Mouse (Mus musculus) frontal cortex, postnatal 25 days (tissue): ENCODE data around the gene Nfrkb.
A peak's percentile ranks its signal among the peaks of the same experiment; 100 is the strongest.

Experiments used
- DNase-seq, 2 experiments: peaks; one replicate each; pipeline ENCODE4 v3.0.0; 2022; ENCODE audit warnings: low spot score in 2 of 2

The Nfrkb gene

DNA sequence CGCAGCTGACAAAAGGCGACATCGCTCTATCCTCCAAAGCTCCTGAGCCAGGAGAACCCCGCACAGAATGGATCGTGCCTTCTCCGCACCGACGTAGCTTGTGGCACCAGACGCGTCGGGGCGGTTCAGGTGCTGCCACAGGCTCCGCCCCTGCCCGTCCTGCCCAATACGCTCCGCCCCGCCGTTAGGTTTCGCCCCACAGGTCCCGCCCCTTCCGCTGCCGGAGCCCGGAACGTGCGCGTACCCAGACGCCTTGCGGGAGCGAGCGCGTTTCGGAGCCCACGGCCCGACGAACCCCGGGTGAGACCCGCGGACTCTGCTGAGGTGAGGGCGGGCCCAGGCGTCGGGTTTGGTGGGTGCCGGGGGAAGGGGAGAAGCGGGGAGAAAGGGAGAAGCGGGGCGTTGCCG is at the start of gene Nfrkb:
Nfrkb (plus strand) TSS at position 246 of the 408 bp plus-strand sequence.
- DNase-seq = peak; percentile 77 to 88

DNA sequence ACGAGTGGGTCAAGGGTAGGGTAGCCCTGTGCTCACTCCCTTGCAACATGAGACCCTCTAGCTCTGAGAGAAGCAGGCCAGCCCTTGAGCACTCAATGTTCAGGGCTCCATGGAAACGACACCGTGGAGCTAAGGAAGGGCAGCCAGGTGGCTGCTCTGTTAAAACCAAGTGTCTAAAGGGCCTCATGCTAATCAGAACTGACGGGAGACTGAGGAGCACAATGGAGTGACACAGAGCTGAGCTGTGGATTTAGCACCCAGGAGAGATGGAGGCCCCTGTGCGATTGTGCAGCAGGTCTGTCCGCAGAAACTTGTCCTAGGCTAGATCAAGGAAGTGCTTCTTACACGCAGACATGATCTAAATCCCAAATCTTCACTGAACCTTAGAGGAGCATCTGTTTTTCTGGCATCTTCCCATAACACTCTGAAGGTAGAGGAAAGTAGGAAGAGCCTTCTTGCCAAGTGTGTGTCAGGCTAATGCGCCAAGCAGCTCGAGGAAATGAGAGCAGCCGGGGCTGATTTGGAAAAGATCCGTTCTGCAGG is 41.6 kb upstream of the Nfrkb start:
- no peak for DNase-seq

DNA sequence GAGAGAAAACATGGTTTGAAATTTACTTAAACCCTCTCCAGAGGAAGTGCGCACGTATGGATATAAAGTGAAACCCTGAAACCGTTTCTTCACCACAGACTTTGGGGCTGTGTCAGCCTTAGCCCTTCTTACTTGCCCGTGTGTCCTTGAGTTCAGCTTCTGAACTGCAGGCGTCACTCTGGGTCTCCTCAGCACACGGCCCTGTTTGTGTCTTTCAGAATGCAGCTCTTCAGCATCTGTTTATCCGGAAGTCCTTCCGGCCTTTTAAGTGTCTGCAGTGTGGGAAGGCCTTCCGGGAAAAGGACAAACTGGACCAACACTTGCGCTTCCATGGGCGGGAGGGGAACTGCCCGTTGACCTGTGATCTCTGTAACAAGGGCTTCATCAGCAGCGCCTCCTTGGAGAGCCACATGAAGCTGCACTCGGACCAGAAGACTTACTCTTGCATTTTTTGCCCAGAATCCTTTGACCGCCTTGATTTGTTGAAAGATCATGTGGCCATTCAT is 39.4 kb upstream of the Nfrkb start:
- DNase-seq = no peak

DNA sequence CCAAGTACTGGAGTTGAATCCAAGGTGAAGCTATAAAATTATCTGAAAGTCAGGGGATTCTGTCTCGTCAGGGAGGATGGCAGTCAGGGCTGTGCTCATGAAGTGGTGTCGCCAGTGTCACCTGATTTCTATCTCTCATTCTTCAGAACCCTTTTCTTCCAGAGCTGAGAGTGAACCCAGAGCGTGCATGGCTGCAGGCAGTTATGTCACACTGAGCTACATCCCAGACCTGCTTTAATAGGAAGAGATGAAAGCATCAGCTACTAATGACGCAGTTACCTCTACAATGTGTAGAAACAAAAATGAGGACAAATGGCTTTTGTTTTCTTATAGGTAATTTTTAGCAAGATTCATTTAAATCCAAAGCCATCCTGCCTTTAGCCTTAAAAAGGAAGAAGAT is 37.5 kb upstream of the Nfrkb start:
- DNase-seq = no peak

DNA sequence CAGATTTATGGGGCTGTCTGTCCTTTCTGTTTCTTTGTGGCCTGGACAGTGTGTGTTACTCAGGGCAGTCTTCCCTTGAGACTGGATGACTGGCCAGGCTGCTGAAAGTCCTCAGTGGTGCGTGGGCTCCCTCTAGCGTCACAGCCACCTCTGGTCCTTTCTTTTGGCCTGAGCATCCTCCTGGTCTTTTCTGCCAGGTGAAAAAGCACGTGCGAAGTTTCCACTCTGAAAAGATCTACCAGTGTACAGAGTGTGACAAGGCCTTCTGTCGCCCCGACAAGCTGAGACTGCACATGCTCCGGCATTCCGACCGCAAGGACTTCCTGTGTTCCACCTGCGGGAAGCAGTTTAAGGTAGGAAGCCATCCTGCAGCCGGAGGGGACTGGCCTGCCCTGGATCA is 37.1 kb upstream of the Nfrkb start:
- peak; percentile 53 to 54 for DNase-seq

DNA sequence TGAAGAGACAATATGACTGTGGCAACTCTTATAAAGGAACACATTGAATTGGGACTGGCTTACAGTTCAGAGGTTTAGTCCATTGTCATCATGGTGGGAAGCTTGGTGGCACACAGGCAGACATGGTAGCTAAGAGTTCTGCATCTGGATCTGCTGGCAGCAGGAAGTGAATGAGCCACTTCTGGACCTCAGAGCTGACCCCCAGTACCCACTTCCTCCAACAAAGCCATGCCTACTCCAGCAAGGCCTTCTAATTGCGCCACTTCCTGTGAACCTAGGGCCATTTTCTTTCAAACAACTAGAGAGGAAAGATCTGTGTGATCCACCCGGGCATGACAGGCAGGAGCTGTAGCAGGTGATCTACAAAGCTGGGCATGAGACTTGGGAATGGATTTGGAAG is 33.3 kb upstream of the Nfrkb start:
- no peak for DNase-seq

DNA sequence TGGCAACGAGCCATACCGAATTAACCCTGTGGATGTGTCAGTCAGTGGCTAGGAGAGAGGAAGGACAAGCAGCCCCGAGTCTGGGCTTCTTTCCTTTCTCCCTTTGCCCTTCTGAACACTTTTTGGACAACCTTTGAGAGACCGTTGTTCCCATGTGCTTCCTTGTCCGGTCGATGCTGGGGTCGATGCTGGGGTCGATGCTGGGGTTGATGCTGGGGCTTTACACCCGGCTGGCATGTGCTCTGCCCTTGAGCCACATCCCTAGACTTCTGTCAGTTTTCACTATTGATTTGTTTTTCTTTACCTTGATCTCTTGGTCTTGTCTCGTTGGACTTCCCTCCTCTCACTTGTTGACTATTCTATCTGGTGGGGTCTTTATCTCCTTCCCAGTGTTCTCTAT is 32.5 kb upstream of the Nfrkb start:
- DNase-seq = no peak

DNA sequence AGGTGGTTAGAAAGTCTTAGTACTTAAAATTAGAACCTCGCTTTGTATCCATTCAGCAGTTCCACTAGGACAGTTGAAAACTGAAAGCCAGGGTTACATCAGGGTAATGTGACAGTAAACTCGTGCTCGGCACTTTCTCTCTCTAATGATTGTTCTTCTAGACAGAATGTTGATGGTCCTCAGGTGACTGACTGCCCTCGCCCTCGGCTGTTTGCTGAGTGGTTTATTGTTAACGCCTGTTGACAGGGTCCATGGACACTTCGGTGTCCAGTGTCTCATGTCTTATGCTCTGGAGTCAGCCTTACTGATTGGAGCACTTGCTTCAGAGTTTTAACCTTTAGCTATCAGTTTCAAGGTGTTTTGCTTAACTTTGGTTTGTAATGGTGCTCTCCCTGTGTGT is 31.9 kb upstream of the Nfrkb start:
- DNase-seq = no peak

DNA sequence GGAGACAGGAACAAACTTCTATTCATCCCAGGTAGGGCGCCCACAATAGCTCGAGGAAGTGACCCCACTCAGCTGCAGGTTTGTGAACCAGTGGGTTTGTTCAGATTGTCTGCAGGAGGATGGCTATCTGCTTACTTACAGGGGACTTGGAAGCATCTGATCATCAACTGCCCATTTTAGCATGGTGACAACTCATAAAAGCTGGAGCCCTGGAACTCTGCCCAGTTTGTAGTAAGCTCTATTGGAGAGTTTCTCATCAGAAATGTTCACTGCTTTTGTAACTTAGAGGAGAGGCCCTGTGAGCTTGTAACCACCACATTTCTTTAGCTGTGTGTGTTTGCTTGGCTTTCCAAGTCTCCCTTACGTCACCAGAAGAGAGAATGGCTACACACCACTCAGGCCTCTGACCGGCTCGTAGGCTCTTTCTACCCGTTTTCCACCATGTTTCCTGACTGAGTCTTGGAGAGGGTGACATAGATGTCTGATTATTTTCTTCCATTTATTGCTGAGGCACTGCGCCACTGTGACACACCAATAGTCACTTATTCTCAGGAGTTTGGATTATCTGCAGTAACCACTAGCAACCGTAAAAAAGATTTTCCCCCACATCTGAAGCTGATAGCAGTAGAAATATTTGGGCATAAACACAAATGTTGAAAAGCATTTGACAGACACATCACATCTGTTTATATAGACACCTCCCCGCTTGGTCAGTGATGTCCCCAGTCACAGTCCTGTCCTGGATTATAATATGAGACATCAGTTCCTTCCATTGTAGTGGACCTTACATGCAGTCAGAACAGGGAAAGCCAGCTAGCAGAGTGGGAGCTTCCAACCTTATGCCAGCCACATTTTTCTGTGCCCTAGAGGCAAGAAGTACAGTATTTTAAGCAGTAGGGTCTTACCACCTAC is 22.0 kb upstream of the Nfrkb start:
- DNase-seq = no peak

DNA sequence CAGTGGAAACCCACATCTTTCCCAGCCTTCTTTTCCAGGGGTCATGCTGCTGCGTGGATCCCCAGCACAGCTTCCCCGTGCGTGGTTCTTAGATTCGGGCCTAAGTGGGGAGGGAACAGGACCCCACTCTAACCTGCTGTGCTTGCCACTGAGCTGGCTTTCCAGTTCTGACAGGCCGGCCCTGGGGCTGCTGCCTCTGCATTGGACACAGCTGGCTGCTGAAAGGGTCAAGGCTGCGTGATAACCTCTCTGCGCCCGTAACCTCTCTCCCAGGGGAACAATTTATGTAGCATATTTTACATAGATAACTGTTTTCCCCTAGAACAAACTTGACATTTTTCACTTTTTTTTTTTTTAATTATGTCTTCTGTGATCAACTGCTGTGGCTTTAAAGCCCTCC is 20.9 kb upstream of the Nfrkb start:
- DNase-seq = no peak

DNA sequence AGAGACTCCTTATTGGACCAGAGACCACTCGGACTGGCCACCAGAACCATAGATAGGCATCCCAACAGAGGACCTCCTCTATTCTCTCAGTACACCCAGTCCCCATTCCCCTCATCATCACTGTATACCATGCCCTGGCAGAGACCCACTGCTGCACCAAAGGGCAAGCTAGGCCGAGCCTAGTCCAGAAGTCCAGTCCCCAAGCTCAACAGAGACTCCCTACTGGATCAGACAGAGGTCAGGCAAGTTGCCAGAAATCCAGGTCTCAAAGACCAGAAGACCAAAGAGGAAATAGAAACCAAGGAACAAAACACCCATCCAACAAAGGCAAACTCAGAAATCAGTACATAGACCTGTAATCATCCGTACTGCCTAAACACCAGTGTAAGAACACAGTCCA is 14.3 kb upstream of the Nfrkb start:
- DNase-seq = no peak

DNA sequence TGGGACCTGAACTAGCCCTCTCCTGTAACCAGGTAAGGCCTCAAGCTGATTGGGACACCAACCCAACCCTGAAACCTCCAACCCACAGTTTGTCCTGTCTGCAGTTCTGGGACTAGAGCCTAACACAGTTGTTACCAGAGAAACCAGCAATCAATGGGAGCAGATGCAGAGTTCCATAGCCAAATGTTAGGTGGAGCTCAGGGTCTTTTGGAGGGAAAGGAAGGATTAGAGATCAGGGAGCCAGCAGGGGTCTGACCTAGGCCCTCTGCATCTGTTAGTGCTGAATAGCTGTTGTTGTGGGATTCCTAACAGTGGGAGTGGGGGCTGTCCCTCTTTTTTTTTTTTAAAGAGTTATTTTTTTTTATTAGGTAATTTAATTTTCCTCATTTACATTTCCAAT is 9.3 kb upstream of the Nfrkb start:
- no peak for DNase-seq

DNA sequence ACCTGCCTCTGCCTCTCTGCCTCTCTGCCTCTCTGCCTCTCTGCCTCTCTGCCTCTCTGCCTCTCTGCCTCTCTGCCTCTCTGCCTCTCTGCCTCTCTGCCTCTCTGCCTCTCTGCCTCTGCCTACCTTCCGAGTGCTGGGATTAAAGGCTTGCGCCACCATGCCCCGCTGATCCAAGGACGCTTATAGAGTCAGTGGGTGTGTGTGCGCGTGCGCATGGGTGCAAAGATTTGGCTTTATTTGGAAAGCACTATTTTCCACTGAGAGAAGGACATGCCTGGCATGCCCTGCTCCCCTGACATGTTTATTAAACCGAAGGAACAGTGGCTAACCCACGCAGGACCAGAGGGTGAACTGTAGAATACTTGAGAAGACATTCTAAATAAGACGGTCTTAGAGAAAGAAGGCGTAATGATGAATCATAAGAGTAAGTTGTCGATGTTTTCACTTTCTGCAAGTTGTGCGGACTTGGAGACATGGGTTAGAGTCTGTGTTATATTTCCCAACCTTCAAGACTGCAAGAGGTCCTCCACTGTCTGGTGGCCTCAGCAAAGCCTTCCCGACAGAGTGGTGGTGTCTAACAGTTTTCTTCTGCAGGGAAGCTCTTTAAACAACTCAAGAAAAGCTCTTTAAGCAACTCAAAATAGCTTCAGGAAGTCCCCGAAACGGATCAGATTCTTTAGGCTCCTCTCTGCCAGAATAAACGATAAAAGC is 1.0 kb upstream of the Nfrkb start:
- no peak for DNase-seq

DNA sequence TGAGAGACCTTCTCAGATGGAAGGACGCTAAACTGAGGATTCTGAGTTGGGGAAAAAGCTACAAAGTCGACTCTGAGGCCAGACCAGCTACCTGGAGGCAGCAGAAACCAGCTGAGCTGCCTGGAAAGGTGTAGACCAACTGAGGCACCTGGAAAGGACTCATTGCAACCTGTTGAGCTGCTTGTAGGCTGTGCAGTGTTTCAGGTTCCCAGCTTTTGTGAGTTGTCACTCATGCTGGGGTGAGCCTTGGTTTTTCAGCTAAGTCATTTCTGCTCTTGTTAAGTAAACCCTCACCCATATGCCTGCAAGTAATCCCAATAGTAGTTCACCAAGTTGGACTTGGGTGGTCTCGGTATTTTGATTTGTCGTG is 507 bp upstream of the Nfrkb start:
- no peak for DNase-seq

DNA sequence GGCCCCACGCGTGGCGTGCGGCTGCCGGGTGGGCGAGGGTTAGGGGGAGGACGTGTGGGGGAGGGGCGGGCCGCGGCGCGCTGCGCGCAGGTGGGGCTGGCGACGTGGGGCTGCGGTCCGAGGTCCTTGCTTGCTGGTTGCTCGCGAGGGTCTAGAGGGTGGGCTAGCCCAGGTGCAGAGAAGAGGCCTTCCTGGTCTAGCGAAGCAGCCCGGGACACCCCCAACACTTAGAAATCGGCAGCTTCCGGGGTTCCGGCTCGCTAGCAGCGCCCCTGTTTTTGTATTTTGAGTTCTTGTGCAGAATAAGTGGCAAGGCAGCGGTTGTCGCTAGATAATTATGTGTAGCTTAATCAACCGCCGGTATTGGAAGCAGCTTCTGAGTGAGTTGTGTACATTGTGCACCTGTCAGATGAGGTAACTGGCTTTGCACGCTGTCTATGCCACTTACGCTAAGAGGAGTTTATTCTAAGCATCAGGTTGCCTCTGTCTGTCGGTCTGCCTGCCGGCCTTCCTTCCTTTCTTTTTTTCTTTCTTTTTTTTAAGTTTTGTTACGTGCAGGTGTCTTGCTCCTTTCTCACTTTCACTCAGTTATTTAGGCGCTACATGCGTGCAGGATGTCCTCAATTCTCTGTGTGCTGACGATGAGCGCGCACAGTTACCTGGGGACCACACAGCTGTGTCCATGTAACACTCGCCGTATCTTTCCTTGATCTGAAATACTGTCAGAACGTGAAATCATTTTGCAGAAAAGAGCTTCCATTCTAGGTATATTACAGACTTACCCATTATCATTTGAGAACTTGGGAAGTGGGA is 582 bp downstream of the Nfrkb start:
- DNase-seq = peak in 1 of 2 experiments; percentile 14

DNA sequence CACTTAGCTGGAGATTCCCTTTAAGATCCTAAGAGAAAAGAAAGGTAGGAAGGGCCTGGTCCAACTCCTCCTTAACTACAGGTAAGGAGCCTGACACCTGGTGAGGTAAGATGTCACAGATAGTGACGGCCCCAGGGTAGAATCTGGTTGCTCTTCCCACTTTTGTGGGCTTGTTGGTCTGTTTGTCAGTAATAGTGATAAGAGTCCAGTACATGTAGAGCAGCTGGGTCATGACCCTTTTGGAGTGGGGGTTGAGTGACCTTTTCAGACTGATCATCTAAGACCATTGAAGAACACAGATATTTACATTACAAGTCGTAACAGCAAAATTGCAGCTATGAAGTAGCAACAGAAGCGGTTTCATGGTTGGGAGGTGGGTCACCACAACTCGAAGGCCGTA is 1.2 kb downstream of the Nfrkb start:
- DNase-seq = no peak

DNA sequence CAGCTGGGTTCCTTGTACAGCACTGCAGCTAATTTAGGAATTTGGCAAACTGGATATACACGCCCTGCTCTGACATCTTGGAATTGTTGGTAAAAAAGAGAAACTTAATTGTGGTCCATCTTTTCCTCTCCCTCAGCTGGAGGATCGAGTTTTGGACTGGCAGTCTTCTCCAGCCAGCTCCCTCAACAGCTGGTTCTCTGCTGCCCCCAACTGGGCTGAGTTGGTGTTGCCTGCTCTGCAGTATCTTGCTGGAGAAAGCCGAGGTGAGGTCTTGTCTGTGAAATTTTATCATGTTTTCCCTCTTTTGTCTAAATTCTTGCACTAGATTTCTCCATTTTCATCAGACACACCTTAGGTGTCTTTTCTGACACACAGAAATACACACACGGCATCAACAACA is 14.4 kb downstream of the Nfrkb start:
- DNase-seq = peak; percentile 52 to 63

DNA sequence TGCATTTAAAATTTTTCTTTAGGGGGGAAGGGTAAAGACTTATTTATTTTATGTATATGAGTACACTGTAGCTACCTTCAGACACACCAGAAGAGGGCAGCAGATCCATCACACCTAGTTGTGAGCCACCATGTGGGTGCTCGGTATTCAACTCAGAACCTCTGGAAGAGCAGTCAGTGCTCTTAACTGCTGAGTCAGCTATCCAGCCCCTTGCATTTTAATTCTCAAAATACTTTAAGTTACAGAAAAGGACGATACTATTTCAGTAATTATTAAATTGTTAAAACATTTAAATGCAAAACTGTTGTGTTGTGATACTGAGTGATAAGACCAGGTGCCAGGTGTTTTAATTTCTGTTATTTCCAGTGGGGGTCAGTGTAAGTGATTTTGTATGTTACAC is 18.3 kb downstream of the Nfrkb start:
- DNase-seq = no peak

DNA sequence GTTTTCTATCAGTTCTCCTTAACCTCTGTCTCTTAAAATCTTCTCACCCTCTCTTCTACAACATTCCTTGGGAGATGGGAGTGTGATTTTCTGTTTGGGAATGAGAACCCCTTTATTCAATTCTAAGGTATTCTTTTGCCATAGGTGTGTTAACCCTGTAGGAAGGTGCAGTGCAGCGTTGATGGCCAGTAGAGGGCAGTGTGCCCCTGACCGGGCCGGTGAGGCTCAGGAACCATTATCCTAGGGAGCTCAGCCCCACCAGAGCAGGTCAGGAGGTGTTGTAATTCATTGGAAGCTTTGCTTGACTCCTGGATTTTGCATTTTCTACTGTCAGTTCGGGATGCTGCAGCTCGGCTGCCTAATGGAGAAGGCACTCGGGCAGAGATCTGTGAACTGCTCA is 19.2 kb downstream of the Nfrkb start:
- DNase-seq = no peak

DNA sequence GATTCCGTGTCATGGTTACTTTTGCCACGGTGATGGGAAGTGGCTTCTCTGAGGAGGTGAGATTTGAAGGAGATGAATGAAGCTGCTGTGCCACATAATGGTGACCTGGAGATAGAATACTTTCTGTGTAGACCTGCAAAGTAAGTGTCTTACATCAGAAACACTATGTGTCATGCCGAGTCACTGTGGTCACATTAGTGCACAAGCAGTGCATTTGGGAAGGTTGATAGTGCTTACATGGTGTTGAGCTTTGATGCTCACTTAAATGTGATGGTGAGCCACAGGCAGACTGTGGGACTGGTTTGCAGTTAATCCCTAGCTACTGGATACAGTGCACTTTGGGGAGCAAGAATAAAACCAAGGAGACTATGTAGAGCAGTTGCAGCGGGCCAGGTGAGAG is 26.2 kb downstream of the Nfrkb start:
- DNase-seq = no peak

DNA sequence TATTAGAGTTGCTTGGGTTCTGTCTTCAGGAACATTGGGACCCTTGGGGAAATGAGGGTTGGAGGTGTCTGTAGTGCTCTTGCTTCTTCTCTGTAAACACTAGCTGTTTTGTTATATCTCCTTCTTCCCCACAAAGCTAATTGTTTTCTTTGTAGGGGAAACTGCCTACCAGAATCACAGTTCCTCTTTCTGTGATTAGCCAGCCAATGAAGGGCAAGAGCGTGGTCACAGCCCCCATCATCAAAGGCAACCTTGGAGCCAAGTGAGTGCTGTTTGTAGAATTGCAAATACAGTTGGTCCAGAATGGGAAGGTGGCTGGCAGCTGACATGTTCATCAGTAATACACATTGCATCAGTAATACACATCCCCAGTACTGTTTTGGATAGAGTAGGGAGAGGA is 32.8 kb downstream of the Nfrkb start:
- DNase-seq = no peak

DNA sequence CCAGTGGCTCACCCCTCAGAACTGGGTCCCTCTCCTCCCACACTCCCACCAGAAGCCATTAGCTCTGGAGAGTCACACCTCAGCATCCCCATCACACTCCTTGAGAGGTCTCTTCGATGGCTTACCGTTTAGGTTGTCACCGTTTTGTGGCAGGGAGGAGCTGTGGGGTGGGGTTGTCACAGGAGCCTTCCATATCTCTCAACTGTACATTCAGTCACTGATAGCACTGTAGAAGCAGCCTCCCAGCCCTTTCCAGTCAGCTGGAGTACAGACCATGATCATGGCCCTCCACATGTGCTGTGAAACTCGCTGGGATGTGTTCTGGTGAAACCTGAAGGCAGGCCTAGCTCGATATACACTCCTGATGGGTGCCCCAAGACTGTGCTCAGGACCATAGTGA is 36.2 kb downstream of the Nfrkb start:
- DNase-seq = no peak
